Mouse (Mus musculus): ENCODE results near the gene Parp9. TPM values are rescaled to one million over a fixed set of nuclear protein-coding genes. Genes with fewer than 3 reads are reported as not detected.

Parp9 gene
- polyA plus RNA-seq, 1 experiment = 14.8 TPM

- no peak overlapping the region for H3K4me3 ChIP-seq (ENCODE audit: control insufficient read depth, insufficient read depth, low read length)
- H3K27ac ChIP-seq (ENCODE audit: control insufficient read depth, insufficient read depth, low read length) = no peak overlapping the region
- H3K4me1 ChIP-seq (replicated peaks; ENCODE audit: control insufficient read depth, insufficient read depth, low read length) = peaks cover 21% of the 10 kb centered on the region
- TF ChIP-seq CTCF (IDR thresholded peaks at IDR 0.05; ENCODE audit: borderline replicate concordance, control insufficient read depth, extremely low read depth, insufficient read depth, low read length, poor library complexity) (no peak), POLR2A (IDR thresholded peaks at IDR 0.05; ENCODE audit: control insufficient read depth, extremely low read depth, insufficient read depth, low read length, poor library complexity) (no peak)
- H3K36me3 ChIP-seq (ENCODE audit: control insufficient read depth, insufficient read depth, low read length) = no peaks in the 10 kb centered on the region
- DNase-seq = no peak
- H3K27me3 ChIP-seq (ENCODE audit: control insufficient read depth, insufficient read depth, low read length) = no peaks in the 10 kb centered on the region
- WGBS = 82% methylated on average over 6 of the region's 6 CpGs
Observed at GRCm38 (mm10) chr16:35903014-35903640, 35.1 kb upstream of the Parp9 start.

- Histone ChIP-seq H3K4me3 (ENCODE audit: control insufficient read depth, insufficient read depth, low read length) (no peak overlapping the region), H3K4me1 (replicated peaks; ENCODE audit: control insufficient read depth, insufficient read depth, low read length) (peaks cover 21% of the 10 kb centered on the region), H3K27me3 (ENCODE audit: control insufficient read depth, insufficient read depth, low read length) (no peaks in the 10 kb centered on the region), H3K36me3 (ENCODE audit: control insufficient read depth, insufficient read depth, low read length) (no peaks in the 10 kb centered on the region), H3K27ac (ENCODE audit: control insufficient read depth, insufficient read depth, low read length) (no peak overlapping the region)
- WGBS = 70% methylated on average over 4 of the region's 4 CpGs
- DNase-seq = no peak
- TF ChIP-seq CTCF (IDR thresholded peaks at IDR 0.05; ENCODE audit: borderline replicate concordance, control insufficient read depth, extremely low read depth, insufficient read depth, low read length, poor library complexity) = no peak
- no peak for TF ChIP-seq POLR2A (IDR thresholded peaks at IDR 0.05; ENCODE audit: control insufficient read depth, extremely low read depth, insufficient read depth, low read length, poor library complexity)
Observed at GRCm38 (mm10) chr16:35904121-35904736, 34.0 kb upstream of the Parp9 start.

- DNase-seq = peak; percentile 14
Observed at GRCm38 (mm10) chr16:35905355-35905754, 32.9 kb upstream of the Parp9 start.

GRCm38 (mm10) chr16:35905819-35906485 is 32.3 kb upstream of the Parp9 start:
- no peak overlapping the region for H3K4me3 ChIP-seq (ENCODE audit: control insufficient read depth, insufficient read depth, low read length)
- peaks cover 21% of the 10 kb centered on the region for H3K4me1 ChIP-seq (replicated peaks; ENCODE audit: control insufficient read depth, insufficient read depth, low read length)
- WGBS = 20% methylated on average over 6 of the region's 6 CpGs
- H3K27me3 ChIP-seq (ENCODE audit: control insufficient read depth, insufficient read depth, low read length) = no peaks in the 10 kb centered on the region
- no peak overlapping the region for H3K27ac ChIP-seq (ENCODE audit: control insufficient read depth, insufficient read depth, low read length)
- no peak for DNase-seq
- H3K36me3 ChIP-seq (ENCODE audit: control insufficient read depth, insufficient read depth, low read length) = no peaks in the 10 kb centered on the region
- no peak for TF ChIP-seq CTCF (IDR thresholded peaks at IDR 0.05; ENCODE audit: borderline replicate concordance, control insufficient read depth, extremely low read depth, insufficient read depth, low read length, poor library complexity)
- TF ChIP-seq POLR2A (IDR thresholded peaks at IDR 0.05; ENCODE audit: control insufficient read depth, extremely low read depth, insufficient read depth, low read length, poor library complexity) = no peak

More at GRCm38 (mm10) chr16:35905355-35905754, 32.9 kb upstream of the Parp9 start:
- H3K36me3 ChIP-seq (ENCODE audit: control insufficient read depth, insufficient read depth, low read length) = no peaks in the 10 kb centered on the region
- no peak overlapping the region for H3K4me3 ChIP-seq (ENCODE audit: control insufficient read depth, insufficient read depth, low read length)
- H3K27ac ChIP-seq (ENCODE audit: control insufficient read depth, insufficient read depth, low read length) = no peak overlapping the region
- H3K27me3 ChIP-seq (ENCODE audit: control insufficient read depth, insufficient read depth, low read length) = no peaks in the 10 kb centered on the region
- H3K4me1 ChIP-seq (replicated peaks; ENCODE audit: control insufficient read depth, insufficient read depth, low read length) = peaks cover 21% of the 10 kb centered on the region
- 15% methylated on average over 3 of the region's 3 CpGs for WGBS
- no peak for TF ChIP-seq POLR2A (IDR thresholded peaks at IDR 0.05; ENCODE audit: control insufficient read depth, extremely low read depth, insufficient read depth, low read length, poor library complexity)
- no peak for TF ChIP-seq CTCF (IDR thresholded peaks at IDR 0.05; ENCODE audit: borderline replicate concordance, control insufficient read depth, extremely low read depth, insufficient read depth, low read length, poor library complexity)

- Histone ChIP-seq H3K4me1 (replicated peaks; ENCODE audit: control insufficient read depth, insufficient read depth, low read length) (peaks cover 21% of the 10 kb centered on the region), H3K4me3 (ENCODE audit: control insufficient read depth, insufficient read depth, low read length) (no peak overlapping the region), H3K27ac (ENCODE audit: control insufficient read depth, insufficient read depth, low read length) (no peak overlapping the region), H3K36me3 (ENCODE audit: control insufficient read depth, insufficient read depth, low read length) (no peaks in the 10 kb centered on the region), H3K27me3 (ENCODE audit: control insufficient read depth, insufficient read depth, low read length) (no peaks in the 10 kb centered on the region)
- WGBS = 94% methylated on average over 7 of the region's 7 CpGs
- DNase-seq = no peak
- no peak for TF ChIP-seq POLR2A (IDR thresholded peaks at IDR 0.05; ENCODE audit: control insufficient read depth, extremely low read depth, insufficient read depth, low read length, poor library complexity)
- no peak for TF ChIP-seq CTCF (IDR thresholded peaks at IDR 0.05; ENCODE audit: borderline replicate concordance, control insufficient read depth, extremely low read depth, insufficient read depth, low read length, poor library complexity)
Observed at GRCm38 (mm10) chr16:35906887-35907286, 31.4 kb upstream of the Parp9 start.

- Histone ChIP-seq H3K27me3 (ENCODE audit: control insufficient read depth, insufficient read depth, low read length) (no peaks in the 10 kb centered on the region), H3K27ac (ENCODE audit: control insufficient read depth, insufficient read depth, low read length) (peak overlapping the region; percentile 49; the same call in 1 of the 2 replicates), H3K36me3 (ENCODE audit: control insufficient read depth, insufficient read depth, low read length) (no peaks in the 10 kb centered on the region), H3K4me3 (ENCODE audit: control insufficient read depth, insufficient read depth, low read length) (no peak overlapping the region), H3K4me1 (replicated peaks; ENCODE audit: control insufficient read depth, insufficient read depth, low read length) (peaks cover 21% of the 10 kb centered on the region)
- DNase-seq = no peak
- no peak for TF ChIP-seq CTCF (IDR thresholded peaks at IDR 0.05; ENCODE audit: borderline replicate concordance, control insufficient read depth, extremely low read depth, insufficient read depth, low read length, poor library complexity)
- no peak for TF ChIP-seq POLR2A (IDR thresholded peaks at IDR 0.05; ENCODE audit: control insufficient read depth, extremely low read depth, insufficient read depth, low read length, poor library complexity)
- 56% methylated on average over 4 of the region's 4 CpGs for WGBS
Observed at GRCm38 (mm10) chr16:35907432-35908201, 30.7 kb upstream of the Parp9 start.
